Mouse (Mus musculus) heart, embryonic 16.5 days (tissue): ENCODE measurements around the gene Oas2. TPM values are rescaled to one million over a fixed set of nuclear protein-coding genes. Genes with fewer than 3 reads are reported as not detected.

Experiments
- ATAC-seq: fragments of 200-750 bp; cut with Nextera tagmentation; replicated peaks from 2 replicates; pipeline ENCODE4 v1.8.0; 2017; ENCODE audit warnings: moderate number of reproducible peaks; ENCODE audit not compliant: insufficient read depth, low FRiP score; ENCODE audit errors: extremely low read depth
- H3K27ac ChIP-seq: fragments of 300-500 bp; sonication (generic); 2 replicates; pipeline ENCODE4 v1.5.1; 2014; ENCODE audit warnings: mild to moderate bottlenecking, low read length, control low read depth, moderate library complexity
- H3K27me3 ChIP-seq: fragments of 300-500 bp; sonication (generic); 2 replicates; pipeline ENCODE4 v1.6.1; 2014; ENCODE audit warnings: low read length, mixed read lengths; ENCODE audit not compliant: control insufficient read depth, insufficient read depth
- H3K36me3 ChIP-seq: fragments of 300-500 bp; sonication (generic); 2 replicates; pipeline ENCODE4 v1.6.1; 2014; ENCODE audit not compliant: control insufficient read depth, insufficient read depth
- H3K4me1 ChIP-seq: fragments of 300-500 bp; sonication (generic); 2 replicates; pipeline ENCODE4 v1.6.1; 2014; ENCODE audit warnings: low read length, mixed read lengths; ENCODE audit not compliant: control insufficient read depth, insufficient read depth
- H3K4me2 ChIP-seq: fragments of 300-500 bp; sonication (generic); 2 replicates; pipeline ENCODE4 v1.6.1; 2014; ENCODE audit warnings: low read depth, mild to moderate bottlenecking, control low read depth, low read length
- H3K4me3 ChIP-seq: fragments of 300-500 bp; sonication (generic); 2 replicates; pipeline ENCODE4 v1.5.1; 2014; ENCODE audit warnings: mild to moderate bottlenecking, control low read depth, low read length
- H3K9ac ChIP-seq: fragments of 300-500 bp; sonication (generic); 2 replicates; pipeline ENCODE4 v1.6.1; 2014; ENCODE audit warnings: low read length, control low read depth
- H3K9me3 ChIP-seq: fragments of 300-500 bp; sonication (generic); replicated peaks from 2 replicates; pipeline ENCODE4 v1.6.1; 2016; ENCODE audit warnings: low read length; ENCODE audit not compliant: control insufficient read depth
- WGBS: fragments of 180-500 bp; shearing (Covaris S2); extraction: QIAGEN DNeasy Blood & Tissue Kit; methylation state at CpG from one replicate; pipeline ENCODE4 v1.1.7; 2014; 5-methylcytosine and 5-hydroxymethylcytosine counted together
- polyA plus RNA-seq: library from polyadenylated mRNA; unstranded; fragments of >200 nt; fragmentation: Nextera tagmentation; extraction: Ambion mirVana; gene quantifications from 2 replicates; pipeline ENCODE4 v1.2.1, GENCODE M21; 2015

The Oas2 gene
- polyA plus RNA-seq, 1 experiment from 2014 or later: 0.46 TPM

DNA sequence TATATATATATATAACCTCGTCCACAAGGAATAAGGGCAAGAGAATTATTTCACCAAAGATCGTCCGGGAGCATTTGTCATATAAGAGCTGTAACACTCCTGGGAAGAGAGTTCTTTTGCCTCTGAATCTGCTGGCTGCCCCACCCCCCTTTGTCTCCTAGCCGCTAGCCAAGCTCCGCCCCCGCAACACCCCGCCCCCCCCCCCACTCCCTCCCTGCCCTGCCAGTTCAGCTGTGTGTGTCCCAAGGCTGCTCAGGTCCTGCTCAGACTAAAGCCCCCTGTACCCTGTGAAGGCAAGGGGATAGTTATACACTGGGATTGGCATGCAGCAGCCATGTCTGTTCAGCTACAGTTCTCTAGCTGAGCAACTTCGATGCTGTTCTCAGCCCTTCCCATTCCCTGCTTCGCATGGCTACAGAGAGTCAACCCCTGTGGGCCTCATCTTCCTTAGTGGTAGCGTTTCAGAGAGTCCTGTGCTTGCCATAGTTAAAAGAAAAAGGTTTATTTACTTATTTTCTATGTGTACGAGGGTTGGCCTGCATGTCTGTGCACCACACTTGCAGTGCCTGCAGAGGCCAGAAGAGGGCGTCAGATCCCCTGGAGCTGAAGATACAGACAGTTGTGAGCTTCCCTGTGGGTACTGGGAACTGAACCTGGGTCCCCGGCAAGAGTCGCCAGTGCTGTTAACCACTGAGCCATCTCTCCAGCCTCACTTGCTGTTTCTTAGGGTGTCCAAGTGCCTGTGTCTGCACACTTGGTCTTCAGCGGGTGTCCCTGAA is 30.9 kb downstream of the Oas2 start:
- Histone ChIP-seq H3K9me3 (peaks cover 5% of the 10 kb centered on the region; the same call in 1 of the 2 replicates), H3K4me3 (no peak overlapping the region)
- 51% methylated on average over 15 of the region's 15 CpGs for WGBS

DNA sequence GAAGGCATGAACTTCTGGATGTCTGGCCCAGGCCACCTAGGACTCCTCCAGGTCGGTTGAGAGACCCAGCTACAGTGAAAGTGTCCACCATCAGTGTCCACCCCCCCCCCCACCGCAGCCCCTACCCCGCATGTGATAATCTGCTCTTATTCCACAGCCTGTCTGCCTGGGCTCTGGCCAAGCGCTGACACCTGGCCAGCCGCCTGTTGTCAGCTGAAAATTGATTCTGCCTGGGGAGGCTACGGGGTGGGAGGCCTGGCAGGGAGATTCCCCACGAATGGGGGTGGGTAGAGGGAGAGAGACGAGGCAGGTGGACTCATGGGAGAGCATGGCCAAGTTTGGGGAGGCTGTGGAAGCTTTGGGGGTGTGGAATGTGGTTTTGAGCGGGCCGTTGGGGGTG is 32.5 kb downstream of the Oas2 start:
- Histone ChIP-seq H3K27ac (no peak overlapping the region), H3K9me3 (peaks cover 5% of the 10 kb centered on the region; the same call in 1 of the 2 replicates), H3K4me3 (no peak overlapping the region), H3K4me1 (no peaks in the 10 kb centered on the region; the same call in 1 of the 2 replicates), H3K4me2 (no peak overlapping the region), H3K27me3 (peaks cover 23% of the 10 kb centered on the region), H3K9ac (no peak overlapping the region), H3K36me3 (no peaks in the 10 kb centered on the region)
- 63% methylated on average over 10 of the region's 10 CpGs for WGBS
- no peak for ATAC-seq

More for the DNA sequence above, 30.9 kb downstream of the Oas2 start:
- ATAC-seq: peak; percentile 41; the same call in 1 of the 2 replicates
- Histone ChIP-seq H3K27ac (no peak overlapping the region), H3K4me2 (no peak overlapping the region), H3K4me1 (no peaks in the 10 kb centered on the region; the same call in 1 of the 2 replicates), H3K9ac (no peak overlapping the region), H3K27me3 (peaks cover 7% of the 10 kb centered on the region), H3K36me3 (no peaks in the 10 kb centered on the region)

DNA sequence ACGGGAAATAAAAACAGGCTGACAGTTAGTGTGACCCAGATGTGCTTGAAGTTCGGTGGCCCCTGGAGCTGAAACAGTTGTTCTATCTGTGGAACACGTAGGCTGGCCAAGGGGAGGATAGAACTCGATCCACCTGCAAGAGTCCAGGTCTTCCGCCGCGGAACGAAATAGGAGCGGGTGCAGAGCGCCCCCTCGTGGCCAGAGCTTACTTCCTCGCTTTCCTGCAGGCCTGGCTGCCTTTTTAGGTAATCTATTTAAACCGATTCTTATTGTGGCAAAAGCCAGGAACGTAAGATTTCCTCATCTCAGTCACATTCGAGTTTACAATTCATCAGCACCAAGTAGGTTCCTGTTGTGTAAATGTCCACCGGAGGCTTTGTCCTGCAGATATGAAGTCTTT is 35.3 kb downstream of the Oas2 start:
- Histone ChIP-seq H3K27me3 (peaks cover 51% of the 10 kb centered on the region), H3K4me1 (peaks cover 8% of the 10 kb centered on the region), H3K36me3 (no peaks in the 10 kb centered on the region), H3K9me3 (no peaks in the 10 kb centered on the region), H3K9ac (no peak overlapping the region), H3K27ac (no peak overlapping the region), H3K4me3 (no peak overlapping the region), H3K4me2 (peak overlapping the region; percentile 5; the same call in 1 of the 2 replicates)
- ATAC-seq: no peak
- WGBS: 3% methylated on average over 16 of the region's 16 CpGs

DNA sequence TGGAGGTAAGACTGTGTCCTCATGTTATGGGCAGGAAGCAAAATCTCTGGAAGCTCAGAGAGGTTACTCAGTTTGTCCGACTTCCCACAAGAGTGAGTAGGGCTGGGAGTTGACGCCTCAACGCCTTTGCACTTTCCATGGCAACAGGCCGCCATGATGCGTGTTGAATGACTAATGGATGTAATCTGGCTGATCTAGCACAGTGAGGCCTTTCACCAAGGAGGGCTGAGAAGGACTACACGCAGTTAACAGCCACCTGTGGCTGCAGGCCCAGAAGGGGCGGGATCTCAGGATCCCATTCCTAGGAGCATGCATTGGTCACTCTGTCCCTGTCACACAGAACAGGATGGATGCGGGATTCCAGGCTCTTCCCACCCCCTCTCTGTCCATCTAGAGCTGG is 36.9 kb downstream of the Oas2 start:
- no peak overlapping the region for H3K9ac ChIP-seq
- 68% methylated on average over 8 of the region's 8 CpGs for WGBS
- peaks cover 8% of the 10 kb centered on the region for H3K4me1 ChIP-seq
- H3K9me3 ChIP-seq: no peaks in the 10 kb centered on the region
- no peaks in the 10 kb centered on the region for H3K36me3 ChIP-seq
- H3K4me2 ChIP-seq: no peak overlapping the region
- no peak for ATAC-seq
- H3K4me3 ChIP-seq: no peak overlapping the region
- no peak overlapping the region for H3K27ac ChIP-seq
- H3K27me3 ChIP-seq: peaks cover 66% of the 10 kb centered on the region

DNA sequence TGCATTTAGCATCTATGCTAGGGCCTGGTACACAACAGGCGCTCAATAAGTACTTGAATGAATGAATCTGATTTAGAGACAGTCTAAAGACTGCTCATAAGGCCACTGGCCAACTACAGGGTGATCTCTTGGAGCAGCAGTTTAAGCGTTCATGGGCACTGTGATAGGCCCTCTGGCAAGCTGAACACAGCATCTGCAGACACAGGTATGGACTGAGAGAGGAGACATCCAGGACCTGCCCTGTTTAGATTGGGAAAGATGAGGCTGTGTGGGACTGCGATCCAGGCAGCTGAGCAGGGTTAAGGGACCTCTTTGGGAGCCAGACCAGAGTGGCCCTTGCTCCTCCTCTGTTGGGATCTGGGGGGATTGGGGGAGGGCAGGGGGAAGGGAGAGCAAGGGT is 37.8 kb downstream of the Oas2 start, which contains the start of gene Dtx1:
Gene Dtx1 (minus strand): TSS at position 101 of the 400 bp plus-strand sequence.
- Histone ChIP-seq H3K9ac (peak within 1 kb of the TSS; percentile 57), H3K9me3 (no peaks in the 10 kb centered on the region), H3K36me3 (no peaks in the 10 kb centered on the region), H3K4me2 (peak within 1 kb of the TSS; percentile 66), H3K4me3 (peak within 1 kb of the TSS; percentile 52), H3K27ac (no peak within 1 kb of the TSS), H3K27me3 (peaks cover 74% of the 10 kb centered on the region), H3K4me1 (peaks cover 8% of the 10 kb centered on the region)
- no peak for ATAC-seq
- WGBS: 53% methylated on average over 3 of the region's 3 CpGs

DNA sequence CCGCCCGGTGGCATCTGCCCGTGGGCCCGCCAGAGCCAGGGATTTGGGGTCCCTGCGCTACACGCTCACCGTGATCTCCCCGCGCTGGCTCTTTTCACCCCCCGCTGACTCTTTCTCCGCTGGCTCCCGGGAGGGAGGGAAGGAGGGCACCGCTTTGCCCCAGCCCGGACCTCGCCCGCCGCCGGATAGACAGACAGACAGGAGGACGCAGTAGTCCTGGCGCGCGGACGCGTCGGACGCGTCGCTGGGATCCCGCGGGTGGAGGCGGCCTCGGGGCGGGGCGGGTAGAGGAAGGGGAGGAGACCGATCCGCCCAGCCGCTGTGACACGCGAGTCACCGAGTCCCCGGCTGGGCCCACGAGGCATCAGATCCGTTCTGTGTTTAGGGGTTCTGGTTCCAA is 38.2 kb downstream of the Oas2 start:
- peaks cover 11% of the 10 kb centered on the region for H3K4me1 ChIP-seq
- H3K9ac ChIP-seq: peak overlapping the region; percentile 57
- peak overlapping the region; percentile 66 for H3K4me2 ChIP-seq
- no peaks in the 10 kb centered on the region for H3K36me3 ChIP-seq
- H3K27me3 ChIP-seq: peaks cover 76% of the 10 kb centered on the region
- peak overlapping the region; percentile 52 for H3K4me3 ChIP-seq
- no peaks in the 10 kb centered on the region for H3K9me3 ChIP-seq
- ATAC-seq: no peak; the same call in 1 of the 2 replicates
- H3K27ac ChIP-seq: no peak overlapping the region
- 2% methylated on average over 43 of the region's 43 CpGs for WGBS

DNA sequence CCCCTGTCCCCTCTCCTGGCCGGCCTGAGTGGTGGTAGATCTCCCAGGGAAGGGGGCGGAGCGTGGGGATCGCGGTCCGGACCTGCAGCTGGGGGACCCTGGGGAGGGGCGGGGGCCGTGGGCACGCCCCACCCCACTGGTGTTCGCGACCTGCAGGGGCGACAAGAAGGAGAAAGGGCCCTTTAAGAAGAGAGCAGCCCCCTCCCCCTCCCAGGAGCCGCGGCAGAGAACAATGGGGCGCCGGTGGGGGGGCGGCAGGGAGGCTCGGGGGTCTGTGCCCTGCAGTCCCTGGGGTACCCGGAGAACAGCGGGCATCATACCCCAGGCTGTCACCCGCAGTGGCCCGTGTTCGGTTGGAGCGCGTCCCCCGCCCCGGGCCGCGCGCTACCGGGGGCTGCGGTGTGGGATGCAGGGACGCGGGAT is 38.8 kb downstream of the Oas2 start:
- H3K27me3 ChIP-seq: peaks cover 82% of the 10 kb centered on the region
- ATAC-seq: no peak; the same call in 1 of the 2 replicates
- whole genome bisulfite sequencing: 2% methylated on average over 31 of the region's 34 CpGs

DNA sequence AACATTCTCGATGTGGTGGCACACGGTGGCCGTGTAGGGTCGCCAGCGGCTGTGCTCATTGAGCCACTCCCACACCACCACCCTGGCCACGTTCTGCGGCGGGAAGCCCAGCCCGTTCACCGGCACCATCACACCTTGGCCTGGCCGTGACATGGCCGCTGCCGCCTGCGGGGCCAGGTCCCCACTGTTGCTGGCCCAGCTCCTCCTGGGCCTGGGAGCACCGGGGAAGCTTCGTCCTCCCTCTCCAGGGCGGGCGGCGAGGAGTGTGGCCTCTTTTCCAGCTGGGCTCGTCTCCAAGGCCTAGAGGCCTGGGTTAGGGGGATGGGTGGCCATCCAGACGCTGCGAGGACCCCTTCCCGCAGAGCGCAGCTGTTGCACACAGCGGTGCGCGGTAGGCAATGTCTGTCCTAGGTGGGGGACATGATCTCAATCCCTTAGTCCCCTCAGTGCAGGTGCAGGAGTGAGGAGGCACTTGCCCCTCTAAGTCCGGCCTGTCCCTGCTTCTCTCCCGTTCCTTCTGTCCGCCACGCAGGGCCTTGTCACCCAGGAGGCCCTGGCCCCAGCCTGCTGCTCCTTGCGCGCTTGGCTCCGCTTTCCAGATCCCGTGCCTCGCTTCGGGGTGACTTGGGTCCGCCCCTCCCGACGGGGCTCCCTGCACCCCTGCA is 39.4 kb downstream of the Oas2 start:
- Histone ChIP-seq H3K27me3 (peaks cover 83% of the 10 kb centered on the region), H3K9me3 (no peaks in the 10 kb centered on the region), H3K4me3 (peak overlapping the region; percentile 52), H3K9ac (peak overlapping the region; percentile 57), H3K4me1 (peaks cover 11% of the 10 kb centered on the region), H3K36me3 (no peaks in the 10 kb centered on the region), H3K27ac (no peak overlapping the region), H3K4me2 (peak overlapping the region; percentile 66)
- WGBS: 2% methylated on average over 40 of the region's 40 CpGs
- no peak for ATAC-seq

More for the DNA sequence above, 38.8 kb downstream of the Oas2 start:
- Histone ChIP-seq H3K4me2 (peak overlapping the region; percentile 66), H3K9ac (peak overlapping the region; percentile 57), H3K4me1 (peaks cover 11% of the 10 kb centered on the region), H3K36me3 (no peaks in the 10 kb centered on the region), H3K4me3 (peak overlapping the region; percentile 52), H3K27ac (no peak overlapping the region), H3K9me3 (no peaks in the 10 kb centered on the region)

DNA sequence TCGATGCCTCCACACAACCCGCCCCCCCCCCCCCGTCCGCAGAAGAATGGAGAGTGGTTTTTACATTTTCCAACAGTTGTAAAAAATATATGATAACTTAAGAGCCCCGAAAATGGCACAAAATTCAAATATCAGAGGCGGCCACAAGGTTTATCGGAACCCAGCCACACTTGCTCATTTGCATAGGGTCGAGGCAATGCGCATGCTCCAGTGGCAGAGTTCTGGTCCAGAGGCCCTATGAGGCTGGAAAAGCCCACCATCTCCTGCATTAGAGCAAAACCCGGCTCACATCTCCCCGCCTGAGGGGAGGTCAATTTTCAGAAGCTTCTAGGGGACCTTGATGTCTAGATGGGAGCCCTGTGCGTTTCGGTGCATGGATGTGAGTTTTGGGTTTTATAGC is 42.7 kb downstream of the Oas2 start:
- H3K27me3 ChIP-seq: peaks cover 63% of the 10 kb centered on the region
- no peak overlapping the region for H3K9ac ChIP-seq
- WGBS: 46% methylated on average over 13 of the region's 13 CpGs
- H3K4me2 ChIP-seq: no peak overlapping the region
- H3K9me3 ChIP-seq: no peaks in the 10 kb centered on the region
- H3K4me3 ChIP-seq: no peak overlapping the region
- peaks cover 11% of the 10 kb centered on the region for H3K4me1 ChIP-seq
- no peak overlapping the region for H3K27ac ChIP-seq
- ATAC-seq: no peak
- no peaks in the 10 kb centered on the region for H3K36me3 ChIP-seq
